Mouse (Mus musculus): ENCODE measurements around the gene Tigd2. TPM values are rescaled to one million over a fixed set of nuclear protein-coding genes. Genes with fewer than 3 reads are reported as not detected.
A peak's percentile ranks its signal among the peaks of the same experiment; 100 is the strongest.

Gene Tigd2
- polyA plus RNA-seq (2012; rRNA removed): 2.7 and 2.8 TPM in 2 replicates

- 1% methylated on average over 62 of the region's 62 CpGs for WGBS
- H3K36me3 ChIP-seq (ENCODE audit: control insufficient read depth, insufficient read depth, low read length): no peaks in the 10 kb centered on the region
- peak; percentile 76 for TF ChIP-seq CTCF (conservative IDR thresholded peaks at IDR 0.05; ENCODE audit: insufficient read depth, insufficient read length, low read depth, low read length)
- peak; percentile 36 for TF ChIP-seq POLR2A (IDR thresholded peaks at IDR 0.05; ENCODE audit: low read depth, low read length)
- no peaks in the 10 kb centered on the region for H3K27me3 ChIP-seq (replicated peaks; ENCODE audit: control insufficient read depth, insufficient read depth, low read length)
- peak within 1 kb of the TSS; percentile 62 for H3K27ac ChIP-seq (ENCODE audit: insufficient read depth, low read depth, low read length)
- H3K4me1 ChIP-seq (ENCODE audit: control insufficient read depth, insufficient read depth, low read length): peaks cover 6% of the 10 kb centered on the region; the same call in 1 of the 2 replicates
- H3K4me3 ChIP-seq (ENCODE audit: insufficient read depth, low read depth, low read length): peak within 1 kb of the TSS; percentile 67
- DNase-seq: peak; percentile 94
Measured at GRCm38 (mm10) chr6:59208685-59209298, at the start of gene Tigd2. Gene Tigd2 (plus strand): TSS chr6:59208870.

DNA sequence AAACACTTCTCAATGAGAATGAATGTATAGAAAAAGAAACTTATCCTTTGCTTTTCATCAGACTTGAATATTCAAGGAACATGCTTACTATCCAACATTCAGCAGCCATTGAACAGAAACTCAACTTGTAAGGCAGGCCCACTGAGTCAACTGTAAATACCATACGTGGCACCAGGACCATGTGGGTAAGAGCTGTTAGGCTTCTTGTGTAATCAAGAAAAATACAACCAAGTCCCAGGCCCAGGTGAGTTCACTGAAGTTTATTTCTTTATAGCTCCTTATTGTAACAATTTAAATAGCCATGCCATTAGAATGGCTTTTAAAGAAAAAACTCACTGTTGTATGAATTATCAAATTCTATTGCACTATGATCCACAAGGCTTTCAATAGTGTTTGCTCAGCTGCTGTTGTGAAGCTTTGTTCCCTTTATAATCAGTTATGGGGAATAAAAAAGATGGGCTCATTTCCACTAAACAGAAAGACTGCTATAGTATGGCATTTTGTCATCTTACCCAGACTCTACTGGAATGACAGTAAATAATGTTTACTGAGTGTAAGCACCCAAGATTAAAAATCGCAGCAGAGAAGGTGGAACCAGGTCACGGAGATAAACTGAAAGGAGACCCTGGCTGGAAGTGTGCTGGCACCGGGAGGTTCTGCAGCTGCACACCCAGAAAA lies 46.7 kb upstream of the Tigd2 start:
- Histone ChIP-seq H3K27me3 (replicated peaks; ENCODE audit: control insufficient read depth, insufficient read depth, low read length) (no peaks in the 10 kb centered on the region), H3K4me3 (ENCODE audit: insufficient read depth, low read depth, low read length) (no peak overlapping the region), H3K27ac (ENCODE audit: insufficient read depth, low read depth, low read length) (no peak overlapping the region), H3K4me1 (ENCODE audit: control insufficient read depth, insufficient read depth, low read length) (no peaks in the 10 kb centered on the region), H3K36me3 (ENCODE audit: control insufficient read depth, insufficient read depth, low read length) (no peaks in the 10 kb centered on the region)
- WGBS: 78% methylated on average over 4 of the region's 4 CpGs
- DNase-seq: no peak
- TF ChIP-seq POLR2A (IDR thresholded peaks at IDR 0.05; ENCODE audit: low read depth, low read length): no peak
- TF ChIP-seq CTCF (conservative IDR thresholded peaks at IDR 0.05; ENCODE audit: insufficient read depth, insufficient read length, low read depth, low read length): no peak

DNA sequence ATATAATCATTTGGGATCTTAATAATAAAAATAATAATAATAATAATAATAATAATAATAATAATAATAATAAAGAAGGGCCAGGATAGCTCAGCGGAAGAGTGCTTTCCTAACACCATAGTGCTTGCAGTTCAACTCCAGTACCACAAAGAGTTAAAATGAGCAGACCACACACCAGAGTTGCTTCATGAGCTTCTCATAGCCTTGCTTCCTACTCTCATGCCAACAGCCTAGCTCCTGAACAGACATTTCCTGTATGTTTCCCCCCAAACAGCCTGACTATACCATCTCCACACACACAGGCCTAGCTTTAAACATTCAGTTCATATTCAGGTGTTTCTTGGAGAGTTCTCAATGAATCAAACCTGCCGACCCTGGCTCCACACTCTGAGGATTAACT lies 45.8 kb upstream of the Tigd2 start:
- Histone ChIP-seq H3K27ac (ENCODE audit: insufficient read depth, low read depth, low read length) (no peak overlapping the region), H3K36me3 (ENCODE audit: control insufficient read depth, insufficient read depth, low read length) (no peaks in the 10 kb centered on the region), H3K4me1 (ENCODE audit: control insufficient read depth, insufficient read depth, low read length) (no peaks in the 10 kb centered on the region), H3K27me3 (replicated peaks; ENCODE audit: control insufficient read depth, insufficient read depth, low read length) (no peaks in the 10 kb centered on the region), H3K4me3 (ENCODE audit: insufficient read depth, low read depth, low read length) (no peak overlapping the region)
- TF ChIP-seq POLR2A (IDR thresholded peaks at IDR 0.05; ENCODE audit: low read depth, low read length) (no peak), CTCF (conservative IDR thresholded peaks at IDR 0.05; ENCODE audit: insufficient read depth, insufficient read length, low read depth, low read length) (no peak)
- WGBS: 82% methylated on average over 2 of the region's 2 CpGs
- DNase-seq: no peak

- TF ChIP-seq POLR2A (IDR thresholded peaks at IDR 0.05; ENCODE audit: low read depth, low read length): no peak
- TF ChIP-seq CTCF (conservative IDR thresholded peaks at IDR 0.05; ENCODE audit: insufficient read depth, insufficient read length, low read depth, low read length): no peak
- no peak overlapping the region for H3K27ac ChIP-seq (ENCODE audit: insufficient read depth, low read depth, low read length)
- no peaks in the 10 kb centered on the region for H3K36me3 ChIP-seq (ENCODE audit: control insufficient read depth, insufficient read depth, low read length)
- no peaks in the 10 kb centered on the region for H3K4me1 ChIP-seq (ENCODE audit: control insufficient read depth, insufficient read depth, low read length)
- H3K27me3 ChIP-seq (replicated peaks; ENCODE audit: control insufficient read depth, insufficient read depth, low read length): no peaks in the 10 kb centered on the region
- H3K4me3 ChIP-seq (ENCODE audit: insufficient read depth, low read depth, low read length): no peak overlapping the region
- 91% methylated on average over 3 of the region's 3 CpGs for WGBS
- DNase-seq: no peak
Measured at GRCm38 (mm10) chr6:59163407-59163806, 45.3 kb upstream of the Tigd2 start.

DNA sequence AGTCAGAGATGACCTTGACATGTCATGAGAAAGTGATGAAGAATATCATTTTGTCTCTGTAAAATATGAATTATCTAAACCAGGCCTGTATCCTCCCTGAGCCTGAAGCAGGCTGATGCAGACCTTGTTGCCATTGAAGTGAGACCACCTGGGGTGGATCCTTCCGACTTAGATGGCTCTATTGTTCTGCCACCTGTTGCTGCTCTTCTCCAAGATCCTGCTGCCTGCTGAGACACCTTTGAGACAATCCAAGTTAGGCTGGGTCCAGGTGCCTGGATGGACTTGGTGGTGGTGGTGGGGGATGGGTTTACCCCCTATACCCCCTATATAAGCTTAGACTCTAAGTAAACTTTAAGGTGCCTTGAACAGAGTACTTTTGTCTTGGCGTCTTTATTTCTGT lies 39.7 kb upstream of the Tigd2 start:
- no peak overlapping the region for H3K27ac ChIP-seq (ENCODE audit: insufficient read depth, low read depth, low read length)
- H3K4me3 ChIP-seq (ENCODE audit: insufficient read depth, low read depth, low read length): no peak overlapping the region
- DNase-seq: no peak
- H3K27me3 ChIP-seq (replicated peaks; ENCODE audit: control insufficient read depth, insufficient read depth, low read length): no peaks in the 10 kb centered on the region
- no peaks in the 10 kb centered on the region for H3K4me1 ChIP-seq (ENCODE audit: control insufficient read depth, insufficient read depth, low read length)
- 50% methylated on average over 2 of the region's 2 CpGs for WGBS
- no peak for TF ChIP-seq POLR2A (IDR thresholded peaks at IDR 0.05; ENCODE audit: low read depth, low read length)
- no peak for TF ChIP-seq CTCF (conservative IDR thresholded peaks at IDR 0.05; ENCODE audit: insufficient read depth, insufficient read length, low read depth, low read length)
- H3K36me3 ChIP-seq (ENCODE audit: control insufficient read depth, insufficient read depth, low read length): no peaks in the 10 kb centered on the region

DNA sequence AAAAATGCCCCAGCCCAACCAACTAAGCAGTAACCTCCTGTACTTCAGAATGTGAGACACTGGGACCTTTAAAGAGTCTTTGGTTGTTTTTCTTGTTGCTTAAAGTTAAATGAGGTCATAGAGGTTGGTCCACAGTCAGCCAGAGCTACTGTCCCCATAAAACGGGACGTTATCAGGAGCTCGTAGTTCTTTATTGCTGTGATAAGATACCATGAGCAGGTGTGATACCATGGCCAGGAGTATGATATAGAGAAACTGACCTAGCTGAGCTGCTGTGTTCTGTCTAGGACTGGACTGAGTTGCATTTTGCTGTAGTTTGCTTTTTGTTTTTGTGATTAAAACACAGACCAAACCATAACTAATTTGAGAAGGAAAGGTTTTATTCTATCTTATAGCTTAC lies 37.4 kb upstream of the Tigd2 start:
- 45% methylated on average over 3 of the region's 3 CpGs for WGBS
- TF ChIP-seq CTCF (conservative IDR thresholded peaks at IDR 0.05; ENCODE audit: insufficient read depth, insufficient read length, low read depth, low read length) (no peak), POLR2A (IDR thresholded peaks at IDR 0.05; ENCODE audit: low read depth, low read length) (no peak)
- no peak for DNase-seq
- H3K27ac ChIP-seq (ENCODE audit: insufficient read depth, low read depth, low read length): no peak overlapping the region
- H3K27me3 ChIP-seq (replicated peaks; ENCODE audit: control insufficient read depth, insufficient read depth, low read length): no peaks in the 10 kb centered on the region
- H3K4me1 ChIP-seq (ENCODE audit: control insufficient read depth, insufficient read depth, low read length): no peaks in the 10 kb centered on the region
- H3K36me3 ChIP-seq (ENCODE audit: control insufficient read depth, insufficient read depth, low read length): no peaks in the 10 kb centered on the region
- H3K4me3 ChIP-seq (ENCODE audit: insufficient read depth, low read depth, low read length): no peak overlapping the region

GRCm38 (mm10) chr6:59173940-59174339 lies 34.7 kb upstream of the Tigd2 start:
- no peaks in the 10 kb centered on the region for H3K27me3 ChIP-seq (replicated peaks; ENCODE audit: control insufficient read depth, insufficient read depth, low read length)
- no peaks in the 10 kb centered on the region for H3K36me3 ChIP-seq (ENCODE audit: control insufficient read depth, insufficient read depth, low read length)
- no peak overlapping the region for H3K27ac ChIP-seq (ENCODE audit: insufficient read depth, low read depth, low read length)
- TF ChIP-seq CTCF (conservative IDR thresholded peaks at IDR 0.05; ENCODE audit: insufficient read depth, insufficient read length, low read depth, low read length) (no peak), POLR2A (IDR thresholded peaks at IDR 0.05; ENCODE audit: low read depth, low read length) (no peak)
- H3K4me1 ChIP-seq (ENCODE audit: control insufficient read depth, insufficient read depth, low read length): no peaks in the 10 kb centered on the region
- no peak for DNase-seq
- 89% methylated on average over 1 of the region's 1 CpGs for WGBS
- no peak overlapping the region for H3K4me3 ChIP-seq (ENCODE audit: insufficient read depth, low read depth, low read length)
